Mouse (Mus musculus): ENCODE data around the gene Samd14. TPM values are rescaled to one million over a fixed set of nuclear protein-coding genes. Genes with fewer than 3 reads are reported as not detected.

Gene Samd14
- polyA plus RNA-seq, 1 experiment from 2014 or later: 6.9 TPM

- no peak for ATAC-seq
- Histone ChIP-seq H3K36me3 (ENCODE audit: control insufficient read depth, insufficient read depth) (no peaks in the 10 kb centered on the region), H3K9me3 (ENCODE audit: control insufficient read depth) (no peaks in the 10 kb centered on the region), H3K27ac (ENCODE audit: low read depth, low read length) (no peak overlapping the region), H3K27me3 (replicated peaks; ENCODE audit: control insufficient read depth, insufficient read depth, low read length) (no peaks in the 10 kb centered on the region), H3K4me2 (replicated peaks; ENCODE audit: low read depth) (no peak overlapping the region), H3K9ac (ENCODE audit: low read depth, low read length) (no peak overlapping the region), H3K4me1 (replicated peaks; ENCODE audit: control insufficient read depth, insufficient read depth, low read length) (peaks cover 6% of the 10 kb centered on the region), H3K4me3 (ENCODE audit: low read depth, low read length) (no peak overlapping the region)
- no peak for TF ChIP-seq CTCF (IDR thresholded peaks at IDR 0.05; ENCODE audit: low read depth)
- 79% methylated on average over 8 of the region's 8 CpGs for WGBS
Observed at GRCm38 (mm10) chr11:94987851-94988250, 21.8 kb upstream of the Samd14 start.

DNA sequence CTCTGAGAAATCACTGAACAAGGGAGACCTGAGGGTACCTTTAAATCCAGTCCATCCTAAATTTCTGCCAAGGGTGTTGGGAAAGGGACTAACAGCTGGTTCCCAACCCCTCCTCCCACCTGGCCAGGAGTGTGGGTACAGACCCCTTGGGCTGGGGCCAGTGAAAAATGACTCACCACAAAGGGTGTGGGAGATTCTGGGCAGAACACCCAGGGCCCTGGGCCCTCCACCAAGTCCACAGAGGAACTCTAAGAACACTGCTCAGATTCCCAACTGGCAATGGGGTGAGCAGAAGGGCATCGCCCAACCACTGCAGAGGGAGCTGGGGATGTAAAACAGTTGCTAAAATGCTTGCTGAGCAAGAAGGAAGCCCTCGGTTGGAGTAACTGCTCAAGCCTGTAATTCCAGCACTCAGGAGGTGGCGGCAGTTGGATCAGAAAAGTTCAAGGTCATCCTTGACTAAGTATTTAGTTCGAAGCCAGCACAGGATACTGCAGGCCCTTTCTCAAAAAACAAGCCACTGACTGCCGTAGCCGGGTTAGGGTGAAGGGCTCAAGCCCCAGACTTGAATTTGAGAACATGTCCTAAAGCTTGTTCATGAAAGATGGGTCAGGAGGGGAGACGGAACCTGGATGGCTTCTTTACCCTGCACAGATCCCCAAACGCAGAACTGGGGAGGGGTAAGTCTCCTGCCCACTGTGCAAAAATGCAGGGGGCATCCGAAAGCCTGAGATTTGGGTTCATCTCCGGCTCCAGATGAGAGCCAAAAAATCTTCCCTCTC, 20.7 kb upstream of the Samd14 start:
- ATAC-seq: no peak
- Histone ChIP-seq H3K4me2 (replicated peaks; ENCODE audit: low read depth) (peak overlapping the region; percentile 94), H3K27me3 (replicated peaks; ENCODE audit: control insufficient read depth, insufficient read depth, low read length) (no peaks in the 10 kb centered on the region), H3K36me3 (ENCODE audit: control insufficient read depth, insufficient read depth) (no peaks in the 10 kb centered on the region), H3K4me1 (replicated peaks; ENCODE audit: control insufficient read depth, insufficient read depth, low read length) (peaks cover 13% of the 10 kb centered on the region), H3K27ac (ENCODE audit: low read depth, low read length) (peak overlapping the region; percentile 64), H3K4me3 (ENCODE audit: low read depth, low read length) (peak overlapping the region; percentile 44), H3K9me3 (ENCODE audit: control insufficient read depth) (no peaks in the 10 kb centered on the region), H3K9ac (ENCODE audit: low read depth, low read length) (peak overlapping the region; percentile 34; the same call in 1 of the 2 replicates)
- 31% methylated on average over 10 of the region's 10 CpGs for WGBS
- TF ChIP-seq CTCF (IDR thresholded peaks at IDR 0.05; ENCODE audit: low read depth): no peak

DNA sequence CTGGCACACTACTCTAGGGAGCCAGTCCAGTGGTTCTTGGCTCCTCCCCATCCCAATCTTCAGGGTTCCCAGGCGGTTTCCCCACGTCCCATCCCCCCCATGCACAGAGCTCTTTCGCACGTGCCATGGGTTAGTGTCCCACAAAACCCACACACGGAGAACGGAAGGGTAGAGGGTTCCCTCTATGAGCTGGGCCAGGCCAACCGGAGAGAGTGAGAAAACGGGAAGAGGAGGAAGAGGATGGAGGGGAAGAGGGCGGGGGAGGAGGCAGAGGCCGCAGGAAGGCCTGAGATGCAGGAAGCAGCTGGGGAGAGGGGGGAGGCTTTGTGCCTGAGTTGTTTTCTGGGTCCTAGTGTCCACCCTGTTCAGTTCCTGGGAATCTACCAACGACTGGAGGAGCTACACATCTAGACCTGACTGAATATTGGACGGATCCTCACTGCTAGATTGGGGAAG, 20.1 kb upstream of the Samd14 start:
- peak; percentile 29; the same call in 1 of the 2 replicates for ATAC-seq
- TF ChIP-seq CTCF (IDR thresholded peaks at IDR 0.05; ENCODE audit: low read depth): peak; percentile 25; the same call in 1 of the 2 replicates
- H3K4me2 ChIP-seq (replicated peaks; ENCODE audit: low read depth): peak overlapping the region; percentile 94
- peak overlapping the region; percentile 34; the same call in 1 of the 2 replicates for H3K9ac ChIP-seq (ENCODE audit: low read depth, low read length)
- H3K27ac ChIP-seq (ENCODE audit: low read depth, low read length): peak overlapping the region; percentile 64
- peak overlapping the region; percentile 44 for H3K4me3 ChIP-seq (ENCODE audit: low read depth, low read length)
- H3K4me1 ChIP-seq (replicated peaks; ENCODE audit: control insufficient read depth, insufficient read depth, low read length): peaks cover 19% of the 10 kb centered on the region
- H3K36me3 ChIP-seq (ENCODE audit: control insufficient read depth, insufficient read depth): no peaks in the 10 kb centered on the region
- H3K27me3 ChIP-seq (replicated peaks; ENCODE audit: control insufficient read depth, insufficient read depth, low read length): no peaks in the 10 kb centered on the region
- WGBS: 1% methylated on average over 12 of the region's 12 CpGs
- H3K9me3 ChIP-seq (ENCODE audit: control insufficient read depth): no peaks in the 10 kb centered on the region

- peak overlapping the region; percentile 81 for H3K4me3 ChIP-seq (ENCODE audit: low read depth, low read length)
- no peaks in the 10 kb centered on the region for H3K27me3 ChIP-seq (replicated peaks; ENCODE audit: control insufficient read depth, insufficient read depth, low read length)
- 46% methylated on average over 6 of the region's 6 CpGs for WGBS
- H3K36me3 ChIP-seq (ENCODE audit: control insufficient read depth, insufficient read depth): no peaks in the 10 kb centered on the region
- no peaks in the 10 kb centered on the region for H3K9me3 ChIP-seq (ENCODE audit: control insufficient read depth)
- H3K4me1 ChIP-seq (replicated peaks; ENCODE audit: control insufficient read depth, insufficient read depth, low read length): peaks cover 19% of the 10 kb centered on the region
- ATAC-seq: no peak
- H3K9ac ChIP-seq (ENCODE audit: low read depth, low read length): no peak overlapping the region
- no peak for TF ChIP-seq CTCF (IDR thresholded peaks at IDR 0.05; ENCODE audit: low read depth)
- peak overlapping the region; percentile 94 for H3K4me2 ChIP-seq (replicated peaks; ENCODE audit: low read depth)
- peak overlapping the region; percentile 80; the same call in 1 of the 2 replicates for H3K27ac ChIP-seq (ENCODE audit: low read depth, low read length)
Observed at GRCm38 (mm10) chr11:94990102-94990748, 19.5 kb upstream of the Samd14 start.

GRCm38 (mm10) chr11:94990749-94991577, 18.7 kb upstream of the Samd14 start, which contains the start of gene Ppp1r9b:
Gene Ppp1r9b, plus strand, starts transcription at chr11:94991035.
- peak within 1 kb of the TSS; percentile 81 for H3K4me3 ChIP-seq (ENCODE audit: low read depth, low read length)
- peak within 1 kb of the TSS; percentile 83 for H3K9ac ChIP-seq (ENCODE audit: low read depth, low read length)
- peak; percentile 72 for ATAC-seq
- no peaks in the 10 kb centered on the region for H3K27me3 ChIP-seq (replicated peaks; ENCODE audit: control insufficient read depth, insufficient read depth, low read length)
- peak within 1 kb of the TSS; percentile 94 for H3K4me2 ChIP-seq (replicated peaks; ENCODE audit: low read depth)
- peak within 1 kb of the TSS; percentile 80 for H3K27ac ChIP-seq (ENCODE audit: low read depth, low read length)
- no peaks in the 10 kb centered on the region for H3K9me3 ChIP-seq (ENCODE audit: control insufficient read depth)
- H3K4me1 ChIP-seq (replicated peaks; ENCODE audit: control insufficient read depth, insufficient read depth, low read length): peaks cover 24% of the 10 kb centered on the region
- WGBS: 1% methylated on average over 64 of the region's 69 CpGs
- peak; percentile 77 for TF ChIP-seq CTCF (IDR thresholded peaks at IDR 0.05; ENCODE audit: low read depth)
- H3K36me3 ChIP-seq (ENCODE audit: control insufficient read depth, insufficient read depth): peaks cover 1% of the 10 kb centered on the region; the same call in 1 of the 2 replicates

Data from intestine, postnatal 0 days (tissue).